Mouse (Mus musculus) forebrain, embryonic 11.5 days (tissue): Measurements from ENCODE around the gene Gtpbp3. TPM values are rescaled to one million over a fixed set of nuclear protein-coding genes. Genes with fewer than 3 reads are reported as not detected.
A peak's percentile ranks its signal among the peaks of the same experiment; 100 is the strongest.

Experiments used
- ATAC-seq: fragments of 200-750 bp; cut with Nextera tagmentation; replicated peaks from 2 replicates; pipeline ENCODE4 v1.8.0; 2017; ENCODE audit warnings: moderate TSS enrichment; ENCODE audit not compliant: low FRiP score
- DNase-seq: peaks from one replicate; pipeline ENCODE4 v3.0.0-alpha.2; 2017; ENCODE audit warnings: low spot score
- H3K27ac ChIP-seq: fragments of 300-500 bp; sonication (generic); 2 replicates; pipeline ENCODE4 v1.5.1; 2014; ENCODE audit warnings: low read depth, low read length
- H3K27me3 ChIP-seq: fragments of 300-500 bp; sonication (generic); 2 replicates; pipeline ENCODE4 v1.6.1; 2014; ENCODE audit warnings: mild to moderate bottlenecking, low read length, mixed read lengths; ENCODE audit not compliant: control insufficient read depth, insufficient read depth
- H3K36me3 ChIP-seq: fragments of 300-500 bp; sonication (generic); 2 replicates; pipeline ENCODE4 v1.6.1; 2014; ENCODE audit warnings: mild to moderate bottlenecking, low read length, moderate library complexity, mixed read lengths; ENCODE audit not compliant: control insufficient read depth, insufficient read depth
- H3K4me1 ChIP-seq: fragments of 300-500 bp; sonication (generic); replicated peaks from 2 replicates; pipeline ENCODE4 v1.6.1; 2014; ENCODE audit warnings: low read length, mixed read lengths; ENCODE audit not compliant: control insufficient read depth, insufficient read depth
- H3K4me2 ChIP-seq: fragments of 300-500 bp; sonication (generic); 2 replicates; pipeline ENCODE4 v1.6.1; 2014; ENCODE audit warnings: low read depth, mild to moderate bottlenecking, low read length, moderate library complexity, mixed read lengths; ENCODE audit not compliant: severe bottlenecking
- H3K4me3 ChIP-seq: fragments of 300-500 bp; sonication (generic); 2 replicates; pipeline ENCODE4 v1.5.1; 2014; ENCODE audit warnings: low read depth, low read length
- H3K9ac ChIP-seq: fragments of 300-500 bp; sonication (generic); 2 replicates; pipeline ENCODE4 v1.6.1; 2014; ENCODE audit warnings: low read length
- H3K9me3 ChIP-seq: fragments of 300-500 bp; sonication (generic); 2 replicates; pipeline ENCODE4 v1.6.1; 2016; ENCODE audit warnings: low read length, mixed read lengths; ENCODE audit not compliant: control insufficient read depth
- WGBS: fragments of 180-500 bp; shearing (Covaris S2); extraction: QIAGEN DNeasy Blood & Tissue Kit; methylation state at CpG from one replicate; pipeline ENCODE4 v1.1.7; 2014; 5-methylcytosine and 5-hydroxymethylcytosine counted together
- polyA plus RNA-seq: library from polyadenylated mRNA; unstranded; fragments of >200 nt; fragmentation: Nextera tagmentation; extraction: Ambion mirVana; gene quantifications from 2 replicates; pipeline ENCODE4 v1.2.1, GENCODE M21; 2014

Gtpbp3 gene
- polyA plus RNA-seq, 1 experiment from 2014 or later: 10.8 TPM

- 49% methylated on average over 8 of the region's 8 CpGs for WGBS
Measured at GRCm38 (mm10) chr8:71483932-71484331, 4.0 kb upstream of the Gtpbp3 start.

GRCm38 (mm10) chr8:71484736-71485135 lies 3.2 kb upstream of the Gtpbp3 start:
- ATAC-seq (no peak), DNase-seq (no peak)
- Histone ChIP-seq H3K9ac (peak overlapping the region; percentile 98), H3K9me3 (no peaks in the 10 kb centered on the region), H3K4me3 (peak overlapping the region; percentile 92), H3K4me1 (peaks cover 14% of the 10 kb centered on the region), H3K27me3 (no peaks in the 10 kb centered on the region), H3K4me2 (peak overlapping the region; percentile 68), H3K36me3 (no peaks in the 10 kb centered on the region; the same call in none of the 2 replicates), H3K27ac (no peak overlapping the region)
- WGBS: 92% methylated on average over 19 of the region's 19 CpGs

More at GRCm38 (mm10) chr8:71483932-71484331, 4.0 kb upstream of the Gtpbp3 start:
- peak; percentile 64 for DNase-seq
- no peak for ATAC-seq
- H3K4me2 ChIP-seq: no peak overlapping the region
- H3K4me1 ChIP-seq: peaks cover 6% of the 10 kb centered on the region
- no peak overlapping the region for H3K4me3 ChIP-seq
- H3K27ac ChIP-seq: no peak overlapping the region
- no peak overlapping the region for H3K9ac ChIP-seq
- no peaks in the 10 kb centered on the region; the same call in none of the 2 replicates for H3K36me3 ChIP-seq
- H3K9me3 ChIP-seq: no peaks in the 10 kb centered on the region
- no peaks in the 10 kb centered on the region for H3K27me3 ChIP-seq

GRCm38 (mm10) chr8:71485142-71486135 lies 2.5 kb upstream of the Gtpbp3 start, which contains the start of gene Ano8:
TSS of gene Ano8 (minus strand) at chr8:71485963.
- peak within 1 kb of the TSS; percentile 78 for H3K27ac ChIP-seq
- H3K36me3 ChIP-seq: no peaks in the 10 kb centered on the region; the same call in 1 of the 2 replicates
- WGBS: 5% methylated on average over 56 of the region's 58 CpGs
- H3K27me3 ChIP-seq: no peaks in the 10 kb centered on the region
- peak within 1 kb of the TSS; percentile 92 for H3K4me3 ChIP-seq
- H3K9ac ChIP-seq: peak within 1 kb of the TSS; percentile 98
- peaks cover 14% of the 10 kb centered on the region for H3K4me1 ChIP-seq
- ATAC-seq (peak; percentile 70), DNase-seq (peak; percentile 93)
- no peaks in the 10 kb centered on the region for H3K9me3 ChIP-seq
- peak within 1 kb of the TSS; percentile 68 for H3K4me2 ChIP-seq

- ATAC-seq: no peak
- H3K4me1 ChIP-seq: peaks cover 14% of the 10 kb centered on the region
- H3K27me3 ChIP-seq: no peaks in the 10 kb centered on the region
- H3K27ac ChIP-seq: no peak overlapping the region
- 21% methylated on average over 7 of the region's 7 CpGs for WGBS
- H3K36me3 ChIP-seq: no peaks in the 10 kb centered on the region; the same call in 1 of the 2 replicates
- H3K9ac ChIP-seq: peak overlapping the region; percentile 37
- H3K4me3 ChIP-seq: peak overlapping the region; percentile 92
- peak overlapping the region; percentile 26; the same call in 1 of the 2 replicates for H3K4me2 ChIP-seq
- DNase-seq: no peak
- H3K9me3 ChIP-seq: no peaks in the 10 kb centered on the region
Measured at GRCm38 (mm10) chr8:71486136-71486529, 1.8 kb upstream of the Gtpbp3 start.

- Histone ChIP-seq H3K36me3 (peaks cover 2% of the 10 kb centered on the region; the same call in 1 of the 2 replicates), H3K4me1 (peaks cover 14% of the 10 kb centered on the region), H3K27ac (peak overlapping the region; percentile 86; the same call in 1 of the 2 replicates), H3K4me3 (peak overlapping the region; percentile 83), H3K4me2 (peak overlapping the region; percentile 100), H3K9me3 (no peaks in the 10 kb centered on the region), H3K27me3 (no peaks in the 10 kb centered on the region), H3K9ac (peak overlapping the region; percentile 76)
- WGBS: under 1% methylated on average over 22 of the region's 22 CpGs
- DNase-seq: peak; percentile 92
- ATAC-seq: peak; percentile 84
Measured at GRCm38 (mm10) chr8:71488454-71488853, 551 bp downstream of the Gtpbp3 start.

GRCm38 (mm10) chr8:71495039-71495438 lies 7.1 kb downstream of the Gtpbp3 start:
- H3K36me3 ChIP-seq: peaks cover 2% of the 10 kb centered on the region; the same call in 1 of the 2 replicates
- no peak overlapping the region for H3K4me2 ChIP-seq
- H3K27me3 ChIP-seq: no peaks in the 10 kb centered on the region
- peaks cover 6% of the 10 kb centered on the region; the same call in 1 of the 2 replicates for H3K4me1 ChIP-seq
- ATAC-seq (peak; percentile 57), DNase-seq (peak; percentile 90)
- H3K9me3 ChIP-seq: no peaks in the 10 kb centered on the region
- H3K9ac ChIP-seq: no peak overlapping the region
- no peak overlapping the region for H3K27ac ChIP-seq
- H3K4me3 ChIP-seq: no peak overlapping the region
- WGBS: 31% methylated on average over 16 of the region's 16 CpGs

- Histone ChIP-seq H3K9ac (no peak overlapping the region), H3K9me3 (no peaks in the 10 kb centered on the region), H3K4me1 (peaks cover 6% of the 10 kb centered on the region; the same call in 1 of the 2 replicates), H3K4me2 (no peak overlapping the region), H3K27me3 (no peaks in the 10 kb centered on the region), H3K36me3 (peaks cover 2% of the 10 kb centered on the region; the same call in 1 of the 2 replicates), H3K4me3 (no peak overlapping the region), H3K27ac (no peak overlapping the region; the same call in 1 of the 2 replicates)
- WGBS: 95% methylated on average over 5 of the region's 5 CpGs
- no peak for DNase-seq
- ATAC-seq: no peak
Measured at GRCm38 (mm10) chr8:71495811-71496210, 7.9 kb downstream of the Gtpbp3 start.

GRCm38 (mm10) chr8:71496481-71496880 lies 8.6 kb downstream of the Gtpbp3 start:
- Histone ChIP-seq H3K27ac (no peak overlapping the region; the same call in 1 of the 2 replicates), H3K4me1 (peaks cover 6% of the 10 kb centered on the region; the same call in 1 of the 2 replicates), H3K4me2 (no peak overlapping the region), H3K4me3 (no peak overlapping the region), H3K27me3 (no peaks in the 10 kb centered on the region), H3K36me3 (peaks cover 2% of the 10 kb centered on the region; the same call in 1 of the 2 replicates), H3K9me3 (no peaks in the 10 kb centered on the region), H3K9ac (no peak overlapping the region)
- no peak for DNase-seq
- no peak for ATAC-seq
- whole genome bisulfite sequencing: 63% methylated on average over 11 of the region's 11 CpGs
